Mouse (Mus musculus): ENCODE results near the gene Epc2. TPM values are rescaled to one million over a fixed set of nuclear protein-coding genes. Genes with fewer than 3 reads are reported as not detected.
"Not testable (repeated sequence)": the region's sequence is repeated elsewhere in the genome, so short reads cannot be mapped to it uniquely, and the experiment has no call there.

Epc2 gene
- polyA plus RNA-seq, 1 experiment: 3.9 TPM

GRCm38 (mm10) chr2:49471641-49472355, 20.5 kb downstream of the Epc2 start:
- Histone ChIP-seq H3K27ac (ENCODE audit: insufficient read depth, low read depth, low read length) (no peak overlapping the region), H3K4me3 (ENCODE audit: low read depth, low read length) (no peak overlapping the region), H3K27me3 (ENCODE audit: control insufficient read depth, insufficient read depth, low read length) (no peaks in the 10 kb centered on the region), H3K4me1 (ENCODE audit: control insufficient read depth, insufficient read depth, insufficient read length, low read length) (peaks cover 10% of the 10 kb centered on the region; the same call in 1 of the 2 replicates), H3K36me3 (ENCODE audit: control insufficient read depth, insufficient read depth, low read length) (no peaks in the 10 kb centered on the region)
- WGBS: 36% methylated on average over 5 of the region's 5 CpGs
- TF ChIP-seq POLR2A (IDR thresholded peaks at IDR 0.05; ENCODE audit: low read depth, low read length) (no peak), CTCF (IDR thresholded peaks at IDR 0.05; ENCODE audit: extremely low read depth, insufficient read length, insufficient replicate concordance, low read depth, low read length) (no peak)

GRCm38 (mm10) chr2:49472443-49472842, 21.2 kb downstream of the Epc2 start:
- Histone ChIP-seq H3K27me3 (ENCODE audit: control insufficient read depth, insufficient read depth, low read length) (no peaks in the 10 kb centered on the region), H3K27ac (ENCODE audit: insufficient read depth, low read depth, low read length) (no peak overlapping the region), H3K4me1 (ENCODE audit: control insufficient read depth, insufficient read depth, insufficient read length, low read length) (peaks cover 10% of the 10 kb centered on the region; the same call in 1 of the 2 replicates), H3K36me3 (ENCODE audit: control insufficient read depth, insufficient read depth, low read length) (no peaks in the 10 kb centered on the region), H3K4me3 (ENCODE audit: low read depth, low read length) (no peak overlapping the region)
- WGBS: 78% methylated on average over 6 of the region's 6 CpGs
- TF ChIP-seq CTCF (IDR thresholded peaks at IDR 0.05; ENCODE audit: extremely low read depth, insufficient read length, insufficient replicate concordance, low read depth, low read length) (no peak), POLR2A (IDR thresholded peaks at IDR 0.05; ENCODE audit: low read depth, low read length) (no peak)

GRCm38 (mm10) chr2:49482146-49482545, 30.9 kb downstream of the Epc2 start:
- no peaks in the 10 kb centered on the region for H3K4me1 ChIP-seq (ENCODE audit: control insufficient read depth, insufficient read depth, insufficient read length, low read length)
- H3K27ac ChIP-seq (ENCODE audit: insufficient read depth, low read depth, low read length): no peak overlapping the region
- TF ChIP-seq CTCF (IDR thresholded peaks at IDR 0.05; ENCODE audit: extremely low read depth, insufficient read length, insufficient replicate concordance, low read depth, low read length) (no peak), POLR2A (IDR thresholded peaks at IDR 0.05; ENCODE audit: low read depth, low read length) (no peak)
- H3K27me3 ChIP-seq (ENCODE audit: control insufficient read depth, insufficient read depth, low read length): no peaks in the 10 kb centered on the region
- H3K4me3 ChIP-seq (ENCODE audit: low read depth, low read length): no peak overlapping the region
- H3K36me3 ChIP-seq (ENCODE audit: control insufficient read depth, insufficient read depth, low read length): no peaks in the 10 kb centered on the region

DNA sequence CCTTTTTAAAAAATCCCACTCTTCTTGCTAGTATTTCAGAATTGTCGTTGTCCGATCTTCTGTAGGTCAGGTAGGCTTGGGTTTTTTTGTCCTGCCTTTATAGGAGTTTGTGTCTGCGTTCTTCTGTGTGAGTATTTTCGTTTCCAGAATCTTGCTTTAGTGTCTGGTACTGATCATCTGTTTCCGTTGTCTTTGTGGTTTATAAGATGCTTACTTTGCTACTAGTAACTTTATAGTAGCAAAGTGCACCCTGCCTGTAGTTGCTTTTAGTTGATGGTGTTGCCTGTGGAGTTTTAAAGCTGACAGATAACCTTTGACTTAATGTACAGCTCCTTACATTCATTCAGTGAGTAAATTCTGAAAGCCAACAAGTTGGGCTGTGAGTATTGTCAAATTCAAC, 32.1 kb downstream of the Epc2 start:
- no peak for TF ChIP-seq CTCF (IDR thresholded peaks at IDR 0.05; ENCODE audit: extremely low read depth, insufficient read length, insufficient replicate concordance, low read depth, low read length)
- TF ChIP-seq POLR2A (IDR thresholded peaks at IDR 0.05; ENCODE audit: low read depth, low read length): no peak
- 89% methylated on average over 5 of the region's 5 CpGs for WGBS
- Histone ChIP-seq H3K4me3 (ENCODE audit: low read depth, low read length) (no peak overlapping the region), H3K4me1 (ENCODE audit: control insufficient read depth, insufficient read depth, insufficient read length, low read length) (no peaks in the 10 kb centered on the region), H3K27me3 (ENCODE audit: control insufficient read depth, insufficient read depth, low read length) (no peaks in the 10 kb centered on the region), H3K27ac (ENCODE audit: insufficient read depth, low read depth, low read length) (no peak overlapping the region), H3K36me3 (ENCODE audit: control insufficient read depth, insufficient read depth, low read length) (no peaks in the 10 kb centered on the region)

DNA sequence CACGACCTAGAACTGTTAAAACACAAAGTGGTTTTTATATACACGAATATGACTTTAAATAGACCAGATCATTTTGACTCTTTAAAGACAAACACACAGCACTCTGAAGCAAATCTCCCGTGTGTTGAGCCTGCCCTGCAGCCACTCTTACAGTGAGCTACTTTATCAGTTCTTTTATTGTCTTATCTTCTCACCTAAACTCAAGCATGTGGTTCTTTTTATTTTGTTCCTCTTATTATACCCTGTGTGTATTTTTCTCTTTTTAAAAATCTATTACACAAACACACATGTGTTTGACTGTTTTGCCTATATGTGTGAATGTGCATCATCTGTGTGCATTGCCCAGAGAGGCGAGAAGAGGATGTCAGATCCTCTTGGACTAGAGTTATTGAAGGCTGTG, 50.1 kb downstream of the Epc2 start:
- Histone ChIP-seq H3K27ac (ENCODE audit: insufficient read depth, low read depth, low read length) (no peak overlapping the region), H3K36me3 (ENCODE audit: control insufficient read depth, insufficient read depth, low read length) (no peaks in the 10 kb centered on the region), H3K27me3 (ENCODE audit: control insufficient read depth, insufficient read depth, low read length) (no peaks in the 10 kb centered on the region), H3K4me3 (ENCODE audit: low read depth, low read length) (no peak overlapping the region), H3K4me1 (ENCODE audit: control insufficient read depth, insufficient read depth, insufficient read length, low read length) (no peaks in the 10 kb centered on the region)
- WGBS: 44% methylated on average over 4 of the region's 4 CpGs
- TF ChIP-seq CTCF (IDR thresholded peaks at IDR 0.05; ENCODE audit: extremely low read depth, insufficient read length, insufficient replicate concordance, low read depth, low read length) (no peak), POLR2A (IDR thresholded peaks at IDR 0.05; ENCODE audit: low read depth, low read length) (no peak)

GRCm38 (mm10) chr2:49503596-49503995, 52.3 kb downstream of the Epc2 start:
- WGBS: 56% methylated on average over 3 of the region's 3 CpGs
- H3K36me3 ChIP-seq (ENCODE audit: control insufficient read depth, insufficient read depth, low read length): no peaks in the 10 kb centered on the region
- H3K4me1 ChIP-seq (ENCODE audit: control insufficient read depth, insufficient read depth, insufficient read length, low read length): no peaks in the 10 kb centered on the region

DNA sequence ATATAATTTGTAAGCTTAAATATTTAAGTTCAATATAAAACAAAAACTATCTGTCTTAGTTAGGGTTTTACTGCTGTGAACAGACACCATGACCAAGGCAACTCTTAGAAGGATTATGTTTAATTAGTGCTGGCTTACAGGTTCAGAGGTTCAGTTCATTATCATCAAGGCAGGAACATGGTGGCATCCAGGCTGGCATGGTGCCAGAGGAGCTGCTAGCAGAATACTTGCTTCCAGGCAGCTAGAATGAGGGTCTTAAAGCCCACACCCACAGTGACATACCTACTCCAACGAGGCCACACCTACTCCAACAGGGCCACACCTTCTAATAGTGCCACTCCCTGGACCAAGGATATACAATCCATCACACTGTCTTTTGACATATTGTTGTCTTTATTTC, 53.9 kb downstream of the Epc2 start:
- H3K36me3 ChIP-seq (ENCODE audit: control insufficient read depth, insufficient read depth, low read length); H3K4me3 ChIP-seq (ENCODE audit: low read depth, low read length); H3K4me1 ChIP-seq (ENCODE audit: control insufficient read depth, insufficient read depth, insufficient read length, low read length); H3K27ac ChIP-seq (ENCODE audit: insufficient read depth, low read depth, low read length); H3K27me3 ChIP-seq (ENCODE audit: control insufficient read depth, insufficient read depth, low read length): not testable (repeated sequence)
- WGBS: 62% methylated on average over 1 of the region's 1 CpGs

More at GRCm38 (mm10) chr2:49503596-49503995, 52.3 kb downstream of the Epc2 start:
- no peaks in the 10 kb centered on the region for H3K27me3 ChIP-seq (ENCODE audit: control insufficient read depth, insufficient read depth, low read length)
- H3K4me3 ChIP-seq (ENCODE audit: low read depth, low read length): no peak overlapping the region
- TF ChIP-seq CTCF (IDR thresholded peaks at IDR 0.05; ENCODE audit: extremely low read depth, insufficient read length, insufficient replicate concordance, low read depth, low read length): no peak
- no peak for TF ChIP-seq POLR2A (IDR thresholded peaks at IDR 0.05; ENCODE audit: low read depth, low read length)
- H3K27ac ChIP-seq (ENCODE audit: insufficient read depth, low read depth, low read length): no peak overlapping the region

Data from small intestine, adult 2 months (tissue).